Mouse (Mus musculus) urinary bladder, adult 2 months (tissue): ENCODE data around the gene Nip7. TPM values are rescaled to one million over a fixed set of nuclear protein-coding genes. Genes with fewer than 3 reads are reported as not detected.
"Not testable (repeated sequence)": the region's sequence is repeated elsewhere in the genome, so short reads cannot be mapped to it uniquely, and the experiment has no call there.

Experiments used
- DNase-seq: peaks from one replicate; pipeline ENCODE4 v3.0.0; 2022; ENCODE audit warnings: low spot score
- polyA plus RNA-seq: library from polyadenylated mRNA; depleted of rRNA; stranded (reverse); fragments of >200 nt; gene quantifications from 2 replicates; pipeline ENCODE4 v1.2.3, GENCODE M21; 2012; rRNA removed

Nip7 gene
- polyA plus RNA-seq = 40.5 and 50.2 TPM in 2 replicates

DNA sequence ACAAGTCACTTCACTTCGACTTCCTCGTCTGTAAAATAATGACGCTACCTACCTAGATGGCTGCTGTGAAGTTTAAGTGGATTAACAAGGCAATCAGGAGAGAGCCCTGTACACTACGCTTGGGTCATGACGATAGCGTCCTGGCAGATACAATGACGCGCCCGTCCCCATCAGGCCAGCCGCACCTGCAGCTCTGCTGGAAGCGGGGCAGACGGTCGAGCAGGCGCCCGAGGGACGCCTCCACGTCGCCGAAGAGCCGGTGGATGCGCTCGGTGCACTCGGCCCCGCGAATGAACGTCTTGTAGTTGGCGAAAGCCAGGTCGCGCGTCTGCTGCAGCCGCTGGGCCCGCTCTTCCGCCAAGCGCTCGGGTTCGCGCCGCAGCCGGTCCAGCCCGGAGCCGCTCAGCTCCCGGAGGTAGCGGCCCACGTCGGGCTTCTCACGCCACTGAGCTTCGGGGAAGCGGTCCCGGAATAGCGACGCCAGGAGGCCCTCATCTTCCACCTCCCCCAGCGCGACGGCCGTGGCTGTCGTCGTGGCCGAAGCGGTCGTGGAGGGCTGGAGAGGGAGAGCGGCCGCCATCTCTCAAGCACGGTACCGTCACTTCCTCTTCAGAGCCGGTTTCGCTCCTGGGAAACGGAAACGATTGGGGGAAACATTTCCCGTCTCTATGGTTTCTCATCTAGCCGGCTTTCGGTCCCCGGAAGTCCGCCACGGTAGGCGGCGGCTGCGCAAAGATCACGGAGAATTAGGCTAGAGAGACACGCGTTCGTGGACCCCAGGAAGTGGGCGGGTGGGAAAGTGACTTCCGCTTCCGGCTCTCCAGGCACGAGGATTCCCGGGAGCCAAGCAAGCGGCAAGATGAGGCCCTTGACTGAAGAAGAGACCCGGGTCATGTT is at the start of gene Nip7, which contains the start of gene Cog8:
Gene Nip7 (plus strand): TSS at position 802 of the 897 bp plus-strand sequence.
Gene Cog8 (minus strand): TSS at position 614 of the 897 bp plus-strand sequence.
- peak; percentile 79 for DNase-seq

DNA sequence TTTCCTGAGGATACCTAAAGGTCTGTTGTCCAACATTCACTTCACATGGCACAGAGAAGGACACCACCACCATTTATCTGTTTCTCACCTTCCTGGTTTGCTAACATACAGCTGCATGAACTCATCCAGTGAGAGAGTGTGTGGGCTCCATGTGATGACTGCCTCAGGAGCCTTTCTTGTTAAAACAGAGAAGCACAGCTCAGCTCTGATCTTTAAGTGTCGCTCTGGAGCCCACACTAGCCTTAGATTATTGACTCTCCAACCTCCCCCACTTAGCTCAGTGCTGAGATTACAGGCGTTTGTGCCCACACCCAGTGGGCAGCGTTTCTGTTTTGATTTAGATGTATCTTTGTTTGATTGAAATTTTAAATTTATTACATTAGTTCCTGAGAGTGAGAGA is 48.9 kb upstream of the Nip7 start:
- no peak for DNase-seq

GRCm38 (mm10) chr8:107012666-107013065 is 44.0 kb upstream of the Nip7 start:
- DNase-seq = no peak

DNA sequence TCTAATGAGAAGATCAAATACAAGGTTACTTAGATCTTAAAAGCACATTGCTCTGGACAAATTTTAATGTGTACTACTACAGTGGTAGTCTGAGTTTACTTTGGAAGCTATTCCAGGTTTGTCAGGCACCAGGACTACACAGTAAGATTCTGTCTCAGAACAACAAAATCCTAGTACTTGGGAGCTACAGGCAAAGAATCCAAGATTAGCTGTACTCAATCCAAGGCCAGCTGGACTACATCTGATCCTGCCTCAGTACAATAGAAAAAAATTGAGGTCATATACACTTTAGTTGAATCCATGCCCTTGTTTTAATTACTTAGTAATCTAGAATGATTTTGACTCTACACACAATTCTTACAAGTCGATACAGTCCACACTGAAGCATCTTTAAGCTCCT is 41.8 kb upstream of the Nip7 start:
- DNase-seq = no peak

DNA sequence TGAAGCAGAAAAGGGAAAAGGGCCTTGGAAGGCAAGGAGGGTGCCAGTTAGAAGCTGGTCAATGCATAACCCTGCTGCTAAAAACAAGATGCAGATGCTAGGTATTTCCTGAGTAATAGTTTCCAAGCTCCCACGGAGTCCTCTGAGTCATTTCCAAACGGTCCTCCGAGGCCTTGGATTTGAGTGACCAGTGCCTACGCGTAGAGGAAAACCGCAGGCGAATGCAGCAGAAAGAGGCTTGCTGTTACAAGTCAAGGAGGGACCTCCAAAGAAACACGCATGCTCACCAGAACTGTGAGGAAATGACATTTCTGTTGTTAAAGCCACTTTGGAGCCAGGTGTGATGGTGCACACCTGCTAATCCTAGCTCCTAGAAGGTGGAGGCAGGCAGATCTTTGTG is 33.2 kb upstream of the Nip7 start:
- no peak for DNase-seq

GRCm38 (mm10) chr8:107029310-107029709 is 27.4 kb upstream of the Nip7 start:
- no peak for DNase-seq

- no peak for DNase-seq
These were observed 26.6 kb upstream of the Nip7 start for GRCm38 (mm10) chr8:107030058-107030457.

DNA sequence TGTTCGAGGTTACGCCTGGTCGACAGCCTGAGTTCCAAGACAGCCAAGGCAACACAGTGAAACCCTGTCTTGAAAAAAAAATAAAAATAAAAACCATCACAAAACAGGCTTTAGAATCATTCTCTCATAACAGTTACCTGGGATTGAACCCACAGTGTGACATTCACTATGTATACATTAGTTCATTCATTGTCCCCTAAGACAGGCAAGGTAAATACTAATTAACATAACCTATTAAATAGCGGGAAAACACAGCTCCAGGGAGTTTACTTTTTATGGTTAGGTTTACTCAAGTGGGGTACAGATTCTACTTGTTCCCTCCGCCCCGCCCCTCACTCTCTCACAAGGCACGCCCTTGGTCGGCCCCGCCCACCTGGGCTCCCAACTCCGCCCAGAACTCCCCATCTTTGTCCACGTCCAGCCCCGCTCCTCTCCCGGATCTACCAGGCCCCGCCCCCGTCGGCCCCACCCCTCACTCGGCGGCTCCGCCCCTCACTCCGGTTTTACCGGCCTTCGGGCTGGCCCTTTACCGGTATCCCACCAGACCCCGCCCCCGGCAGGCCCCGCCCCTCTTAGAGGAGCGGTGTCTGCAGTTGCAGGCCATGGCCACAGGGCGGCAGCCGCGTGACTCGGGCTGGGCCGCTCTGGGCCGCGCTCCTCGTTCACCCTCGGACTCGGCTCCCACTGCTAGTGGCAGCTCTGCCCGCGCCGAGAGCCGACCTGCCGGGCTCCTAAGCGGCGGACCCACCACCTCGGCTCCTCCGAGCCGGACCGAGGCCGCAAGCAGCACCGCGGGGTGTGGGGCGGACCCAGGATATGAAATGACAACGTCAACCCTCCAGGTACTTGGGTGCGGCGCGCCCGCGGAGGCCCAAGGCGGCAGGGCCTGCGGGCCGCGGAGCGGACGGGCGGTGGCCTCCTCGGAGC is 25.8 kb upstream of the Nip7 start, which contains the start of gene Vps4a:
Gene Vps4a (plus strand): TSS at position 573 of the 927 bp plus-strand sequence.
- peak; percentile 95 for DNase-seq

GRCm38 (mm10) chr8:107031577-107032090 is 25.0 kb upstream of the Nip7 start:
- no peak for DNase-seq

- DNase-seq = not testable (repeated sequence)
These were observed 23.1 kb upstream of the Nip7 start for GRCm38 (mm10) chr8:107033609-107034008.

DNA sequence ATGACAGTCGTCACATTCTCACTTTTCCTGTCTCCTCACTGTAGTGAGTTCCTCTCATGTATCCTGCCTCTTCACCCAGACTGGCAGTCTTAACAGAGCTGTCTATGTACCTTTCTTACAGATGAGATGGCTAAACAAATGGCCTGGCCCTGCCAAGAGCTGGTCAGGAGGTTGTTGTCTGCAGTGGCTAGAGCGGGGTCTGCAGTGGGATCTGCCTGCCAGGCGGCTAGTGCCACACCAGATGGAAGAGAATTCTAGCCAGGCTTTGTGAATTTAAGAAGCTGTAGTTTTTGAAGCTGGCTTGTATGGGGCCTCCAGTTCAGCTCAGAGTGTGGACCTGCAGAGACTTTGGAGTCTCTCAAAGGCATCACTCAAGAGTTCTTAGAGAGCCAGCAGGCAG is 21.0 kb upstream of the Nip7 start:
- DNase-seq = no peak

DNA sequence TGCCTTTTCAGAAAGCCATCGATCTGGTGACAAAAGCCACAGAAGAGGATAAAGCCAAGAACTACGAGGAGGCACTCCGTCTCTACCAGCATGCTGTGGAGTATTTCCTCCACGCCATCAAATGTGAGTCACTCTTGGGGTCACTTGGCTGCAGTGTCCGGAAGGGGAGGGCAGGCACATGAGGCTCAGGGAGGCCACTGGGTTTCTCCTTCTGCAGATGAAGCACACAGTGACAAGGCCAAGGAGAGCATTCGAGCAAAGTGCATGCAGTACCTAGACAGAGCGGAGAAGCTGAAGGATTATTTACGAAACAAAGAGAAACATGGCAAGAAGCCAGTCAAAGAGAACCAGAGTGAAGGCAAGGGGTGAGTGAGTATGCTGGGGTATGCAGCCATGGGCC is 20.1 kb upstream of the Nip7 start:
- DNase-seq = no peak

GRCm38 (mm10) chr8:107040632-107041031 is 16.0 kb upstream of the Nip7 start:
- DNase-seq = no peak

DNA sequence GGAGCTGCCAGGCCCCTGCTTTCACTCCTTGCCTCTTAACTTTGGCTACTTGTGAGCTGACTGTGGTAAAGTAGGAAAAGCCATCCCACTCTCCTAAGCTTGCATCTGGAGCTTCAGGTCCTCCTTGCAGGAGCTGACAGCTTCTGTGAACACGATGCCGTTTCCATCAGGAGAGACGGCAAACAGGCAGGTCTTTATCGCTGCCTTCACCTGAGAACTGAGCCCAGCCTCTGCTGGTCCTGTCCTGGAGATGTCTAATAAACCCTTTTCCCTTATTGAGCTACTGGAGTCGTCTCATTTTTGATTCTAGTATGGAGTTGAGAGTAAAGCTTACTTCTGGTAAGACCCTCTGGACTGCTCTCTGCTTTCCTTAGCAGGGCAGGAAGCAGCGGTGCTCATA is 11.2 kb upstream of the Nip7 start:
- DNase-seq = no peak

DNA sequence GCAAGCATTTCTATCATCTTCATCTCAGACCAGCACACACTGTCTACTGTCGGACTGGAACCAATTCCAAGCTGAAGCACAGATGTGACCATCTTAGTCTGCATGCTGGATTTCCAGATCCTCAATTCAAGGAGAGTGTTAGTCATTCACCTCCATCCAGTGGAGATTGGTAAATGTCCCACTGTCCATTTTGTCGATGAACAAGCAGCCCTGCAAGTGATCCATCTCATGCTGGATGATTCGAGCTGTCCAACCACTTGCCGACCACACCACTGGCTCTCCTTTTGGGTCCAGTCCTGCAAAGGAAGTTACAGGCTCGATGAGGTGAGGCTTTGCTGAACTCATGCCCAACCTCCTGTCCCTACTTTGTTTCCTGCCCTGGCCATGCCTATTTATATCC is 9.7 kb upstream of the Nip7 start:
- no peak for DNase-seq

DNA sequence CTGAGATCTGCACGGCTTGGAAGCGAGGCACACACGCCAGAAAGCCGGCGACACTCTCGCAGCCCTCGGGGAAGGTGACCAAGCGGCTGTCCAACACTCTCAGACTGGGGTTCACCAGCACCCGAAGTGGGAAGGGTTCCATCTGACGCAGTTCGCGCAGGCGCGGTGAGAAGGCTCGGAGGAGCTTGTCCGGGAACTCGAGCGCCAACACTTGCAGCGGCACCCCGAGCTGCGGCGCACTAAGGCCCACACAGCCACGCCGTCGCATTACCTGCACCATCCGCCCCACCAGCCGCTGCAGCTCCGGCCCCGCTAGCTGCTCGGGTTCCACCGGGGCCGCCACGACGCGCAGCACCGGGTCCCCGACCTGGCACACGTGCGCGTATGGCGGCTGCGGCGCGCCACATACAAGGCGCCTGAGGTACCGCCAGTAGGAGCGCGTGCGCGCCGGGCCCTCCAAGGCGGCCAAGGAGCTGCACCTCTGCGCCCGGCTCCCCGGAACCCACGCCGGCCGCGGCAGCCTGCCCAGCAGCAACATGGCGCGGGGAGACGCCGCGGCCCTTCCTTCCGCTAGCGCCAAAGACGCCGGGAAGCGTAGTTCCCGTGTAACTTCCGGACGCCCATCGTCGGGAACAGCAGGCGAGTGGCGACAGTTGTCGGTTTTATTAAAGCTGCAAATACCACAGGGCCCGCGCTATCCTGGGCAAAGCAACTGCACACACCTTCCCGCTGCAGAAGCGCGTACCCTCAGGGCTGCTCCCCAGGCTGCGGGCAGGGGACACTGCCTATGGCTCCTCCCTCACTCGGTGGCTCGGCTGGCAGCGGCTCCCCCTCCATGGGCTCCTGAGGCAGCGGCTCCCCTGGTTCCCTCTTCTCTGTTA is 8.4 kb upstream of the Nip7 start, which contains the start of gene Pdf:
Gene Pdf (minus strand): TSS at position 554 of the 881 bp plus-strand sequence.
- DNase-seq = peak; percentile 71

DNA sequence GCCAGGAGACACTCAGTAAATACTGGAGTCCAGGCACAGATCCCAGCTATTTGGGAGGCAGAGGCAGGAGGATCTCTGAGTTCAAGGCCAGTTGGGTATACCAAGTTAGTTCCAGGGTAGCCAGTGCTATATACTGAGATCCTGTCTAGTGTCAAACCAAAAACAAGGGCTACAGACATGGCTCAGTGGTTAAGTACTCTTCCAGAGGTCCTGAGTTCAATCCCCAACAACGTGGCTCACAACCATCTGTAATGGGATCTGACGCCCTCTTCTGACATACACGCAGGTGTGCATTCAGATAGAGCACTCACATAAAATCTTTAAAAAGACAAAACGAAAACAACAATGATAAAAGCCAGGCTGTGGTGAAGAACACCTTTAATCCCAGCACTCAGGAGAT is 7.2 kb upstream of the Nip7 start:
- no peak for DNase-seq

- DNase-seq = no peak
These were observed 4.6 kb upstream of the Nip7 start for GRCm38 (mm10) chr8:107052046-107052445.

GRCm38 (mm10) chr8:107056973-107057369 is 294 bp downstream of the Nip7 start:
- no peak for DNase-seq

- DNase-seq = no peak
These were observed 5.9 kb downstream of the Nip7 start for GRCm38 (mm10) chr8:107062613-107063012.
